Mouse (Mus musculus): ENCODE measurements at regions not wholly inside any gene's neighbourhood (a gene's known extent, or its start where the extent isn't known, plus 50 kb on each side); places are given as distances from the start of the nearest gene placed in this dataset.

- intact Hi-C loops (cut with DNase I): no loop called here
- DNase-seq: no peak
These were observed 359.2 kb upstream of the Gcfc2 start for GRCm38 (mm10) chr6:81564295-81564694.

DNA sequence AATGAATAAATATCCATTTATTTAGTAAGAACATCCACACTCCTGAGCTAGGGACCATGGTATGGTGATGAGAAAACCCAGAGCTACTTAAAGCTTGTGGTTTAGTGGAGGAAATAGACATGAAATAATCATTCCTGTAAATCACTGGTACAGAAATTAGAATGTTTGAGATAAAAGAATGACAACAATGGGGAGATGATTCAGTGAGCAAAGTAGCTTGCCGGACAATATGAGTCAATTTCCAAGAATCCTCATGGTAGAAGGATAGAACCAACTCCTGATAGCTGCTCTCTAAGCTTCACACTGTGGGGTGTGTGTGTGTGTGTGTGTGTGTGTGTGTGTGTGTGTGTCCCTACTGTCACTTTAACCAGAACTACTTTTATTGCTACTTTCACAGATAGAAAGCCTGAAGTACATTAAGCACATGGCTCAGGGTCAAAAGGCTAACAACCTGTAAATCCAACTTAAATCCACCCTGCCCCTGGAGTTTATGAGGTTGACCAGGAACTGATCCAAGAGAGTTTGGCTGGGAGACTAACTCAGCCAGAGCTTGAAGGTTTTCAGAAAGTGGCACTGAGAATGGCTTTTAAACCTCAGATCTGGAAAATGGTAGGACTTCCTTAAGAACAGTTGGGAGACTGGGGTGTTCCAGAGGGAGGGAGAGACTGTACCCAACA, 336.9 kb upstream of the Gcfc2 start:
- intact Hi-C loops (cut with DNase I): no loop called here
- no peak for DNase-seq

DNA sequence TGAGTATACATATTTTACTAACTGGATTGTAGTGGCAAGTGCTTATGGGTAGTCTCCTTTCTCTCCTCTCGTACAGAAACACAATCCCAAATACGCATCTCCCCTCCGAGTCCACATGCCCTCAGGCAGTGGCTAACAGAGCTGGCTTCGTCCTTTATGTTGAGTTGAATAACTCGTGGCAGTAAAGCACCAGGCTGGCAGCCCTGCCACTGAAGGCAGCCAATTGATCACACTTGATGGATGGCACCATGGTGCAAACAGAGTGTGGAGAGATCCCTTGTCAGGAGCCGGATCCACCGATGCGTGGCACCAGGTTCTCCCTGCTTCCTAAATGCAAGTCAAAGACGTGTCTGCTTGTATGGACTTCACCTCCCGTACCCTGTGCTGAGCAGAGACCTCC, 333.7 kb upstream of the Gcfc2 start:
- no peak for DNase-seq
- intact Hi-C loops (cut with DNase I): no loop called here

GRCm38 (mm10) chr6:81595926-81596325, 327.5 kb upstream of the Gcfc2 start:
- intact Hi-C loops (cut with DNase I): no loop called here
- no peak for DNase-seq

- intact Hi-C loops (cut with DNase I): no loop called here
- no peak for DNase-seq
These were observed 314.8 kb upstream of the Gcfc2 start for GRCm38 (mm10) chr6:81608637-81609036.

DNA sequence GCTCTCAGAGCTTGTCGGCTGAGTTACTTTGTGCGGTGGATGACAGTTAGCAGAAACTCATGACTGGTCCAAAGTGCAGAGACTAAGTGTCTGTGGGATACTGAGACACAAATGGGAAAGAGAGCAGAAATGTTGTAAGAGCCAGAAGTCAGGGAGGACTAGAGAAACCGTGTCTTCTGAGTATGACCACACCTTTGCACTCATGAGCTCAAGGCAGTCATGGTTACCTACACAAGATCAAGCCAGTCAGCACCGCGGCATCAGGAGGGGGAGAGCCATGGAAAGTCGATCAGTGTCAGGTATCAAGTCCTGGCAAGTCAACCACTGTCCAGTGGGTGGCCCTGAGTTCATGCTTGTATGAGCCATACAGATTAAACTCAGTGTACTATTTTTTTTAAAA, 311.5 kb upstream of the Gcfc2 start:
- intact Hi-C loops (cut with DNase I): no loop called here
- no peak for DNase-seq

GRCm38 (mm10) chr6:81618018-81618417, 305.5 kb upstream of the Gcfc2 start:
- intact Hi-C loops (cut with DNase I): no loop called here
- no peak for DNase-seq

DNA sequence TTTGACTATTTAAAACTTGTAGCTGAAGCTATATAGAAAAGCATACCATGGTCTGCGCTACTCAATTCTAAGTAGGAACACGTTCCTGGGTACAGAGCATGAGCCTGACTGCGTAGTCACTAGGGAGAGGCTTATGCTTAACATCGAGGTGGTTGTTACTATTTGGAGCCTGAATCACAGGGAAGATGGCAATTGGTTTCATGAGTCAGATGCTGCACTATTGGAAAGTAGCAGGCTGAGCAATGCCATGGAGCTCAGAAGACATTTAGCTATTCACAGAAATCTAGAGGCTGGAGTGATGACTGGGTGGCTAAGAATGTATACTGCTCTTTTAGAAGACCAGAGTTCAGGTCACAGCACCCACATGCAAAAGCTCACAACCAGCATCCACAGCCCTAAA, 302.4 kb upstream of the Gcfc2 start:
- DNase-seq: no peak
- intact Hi-C loops (cut with DNase I): no loop called here

DNA sequence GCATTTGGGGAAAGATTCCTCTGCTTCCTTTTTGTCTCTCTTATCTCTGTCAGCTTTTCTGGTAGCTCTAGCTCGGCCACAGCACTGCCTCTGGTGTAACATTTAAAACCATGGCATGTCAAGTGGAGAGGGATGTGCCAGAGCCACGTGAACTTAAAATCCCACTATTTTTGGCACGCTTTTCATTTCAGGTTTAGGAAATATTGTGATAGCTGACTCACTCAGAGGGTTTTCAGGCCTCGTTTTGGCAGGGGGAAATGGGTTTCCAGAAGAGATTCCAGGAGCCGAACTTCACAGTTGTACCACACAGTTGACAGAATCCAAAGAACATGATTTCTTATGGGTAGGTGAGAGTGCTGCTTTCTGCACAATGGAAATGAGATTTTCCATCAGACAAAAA, 300.8 kb upstream of the Gcfc2 start:
- DNase-seq: no peak
- intact Hi-C loops (cut with DNase I): no loop called here

- intact Hi-C loops (cut with DNase I): no loop called here
- DNase-seq: no peak
These were observed 298.5 kb upstream of the Gcfc2 start for GRCm38 (mm10) chr6:81625016-81625415.

GRCm38 (mm10) chr6:81633586-81633985, 289.9 kb upstream of the Gcfc2 start:
- DNase-seq: no peak
- intact Hi-C loops (cut with DNase I): no loop called here

DNA sequence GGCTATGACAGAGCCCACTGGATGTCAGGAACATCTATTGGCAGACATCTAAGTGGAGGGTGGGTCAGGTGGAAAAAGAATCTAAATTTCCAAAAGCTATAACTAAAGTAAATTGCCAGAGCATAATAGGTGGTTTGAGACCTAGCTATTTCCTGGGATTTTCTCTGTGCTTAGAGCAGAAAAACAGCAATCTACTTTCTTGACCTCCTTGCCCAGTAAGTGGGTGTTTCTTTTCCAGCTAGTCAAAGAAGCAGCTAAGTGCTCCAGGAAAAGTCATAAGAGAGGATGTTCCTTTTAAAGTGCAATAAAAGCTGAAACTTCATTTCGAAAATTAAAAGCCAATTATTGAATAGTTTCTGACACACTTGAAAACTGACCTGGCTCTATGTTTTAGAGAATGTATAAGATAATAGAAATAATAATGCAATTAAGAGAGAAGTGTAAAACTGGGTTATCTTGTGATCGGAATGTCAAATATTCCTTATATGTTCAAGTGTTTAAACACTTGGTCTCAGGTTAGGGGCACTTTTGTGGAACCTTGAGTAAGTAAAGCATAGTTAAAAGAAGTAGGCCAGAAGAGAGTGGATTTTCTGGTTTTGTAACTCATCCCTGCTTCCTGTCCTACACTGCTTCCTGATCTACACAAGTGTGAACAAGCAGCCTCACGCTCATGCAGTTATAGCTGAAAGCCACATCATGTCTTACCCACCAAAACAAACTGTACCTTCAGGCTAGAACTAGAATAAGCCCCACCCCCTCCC, 275.7 kb upstream of the Gcfc2 start:
- intact Hi-C loops (cut with DNase I): no loop called here
- DNase-seq: no peak

GRCm38 (mm10) chr6:81651856-81652255, 271.6 kb upstream of the Gcfc2 start:
- no peak for DNase-seq
- intact Hi-C loops (cut with DNase I): no loop called here

- intact Hi-C loops (cut with DNase I): no loop called here
- DNase-seq: no peak
These were observed 268.3 kb upstream of the Gcfc2 start for GRCm38 (mm10) chr6:81655205-81655604.

GRCm38 (mm10) chr6:81660478-81661395, 262.7 kb upstream of the Gcfc2 start:
- peak; percentile 31 for DNase-seq
- intact Hi-C loops (cut with DNase I): no loop called here

GRCm38 (mm10) chr6:81668944-81669343, 254.5 kb upstream of the Gcfc2 start:
- no peak for DNase-seq
- intact Hi-C loops (cut with DNase I): no loop called here

DNA sequence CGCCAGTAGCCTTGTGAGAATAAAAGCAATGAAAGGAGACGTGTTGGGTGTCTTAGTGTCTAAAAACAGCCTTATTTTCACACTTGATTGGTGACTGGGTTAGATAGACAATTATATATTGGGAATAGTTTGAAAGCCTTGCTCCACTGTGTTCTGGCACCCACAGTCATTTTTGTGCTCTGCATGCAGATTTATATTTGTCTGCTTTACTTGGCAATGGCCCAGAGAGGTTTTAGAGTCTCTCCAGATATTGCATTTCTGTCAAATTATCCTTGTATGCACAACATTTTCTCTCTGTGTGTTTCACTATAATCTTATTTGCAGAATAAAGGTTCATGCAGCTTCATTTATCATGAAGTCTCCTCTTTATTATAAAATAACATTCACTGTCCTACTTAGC, 250.2 kb upstream of the Gcfc2 start:
- intact Hi-C loops (cut with DNase I): no loop called here
- no peak for DNase-seq

DNA sequence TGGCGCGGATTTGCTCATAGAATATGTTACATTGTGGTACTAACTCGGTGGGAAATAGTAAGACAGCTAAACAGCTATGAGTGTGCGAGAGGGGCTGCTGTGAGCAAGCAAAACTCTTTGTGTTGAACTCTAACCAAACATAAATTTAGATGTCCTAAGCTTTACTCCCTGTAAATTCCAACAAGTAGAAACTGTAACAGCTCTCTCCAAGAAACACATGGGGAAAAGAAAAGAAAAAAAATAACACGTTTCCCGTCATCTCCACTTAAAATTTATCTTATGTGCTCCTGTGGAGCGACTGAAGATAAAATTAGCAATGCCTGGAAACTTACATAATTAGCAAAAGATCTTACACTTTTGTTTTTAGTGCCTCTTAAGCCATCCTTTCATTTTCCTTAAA, 226.2 kb upstream of the Gcfc2 start:
- DNase-seq: no peak
- intact Hi-C loops (cut with DNase I): no loop called here

DNA sequence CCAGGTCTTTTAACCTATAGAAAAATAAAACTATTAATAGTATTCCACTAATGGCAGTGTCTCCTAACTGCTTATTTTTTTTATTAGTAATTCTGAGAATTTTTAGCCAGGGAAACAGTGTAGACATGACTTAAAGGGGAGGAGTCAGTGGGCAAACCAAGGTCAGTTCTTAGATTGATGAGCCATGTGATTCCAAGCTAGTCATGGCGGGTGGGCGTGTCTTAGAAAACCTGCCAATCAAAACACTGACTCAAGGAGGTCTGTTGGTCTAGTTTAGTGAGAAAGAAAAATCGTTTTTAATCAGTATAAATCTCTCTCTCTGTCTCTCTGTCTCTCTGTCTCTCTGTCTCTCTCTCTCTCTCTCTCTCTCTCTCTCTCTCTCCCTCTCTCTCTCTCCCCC, 225.3 kb upstream of the Gcfc2 start:
- intact Hi-C loops (cut with DNase I): no loop called here
- DNase-seq: no peak

- DNase-seq: no peak
- intact Hi-C loops (cut with DNase I): no loop called here
These were observed 208.6 kb upstream of the Gcfc2 start for GRCm38 (mm10) chr6:81714867-81715266.

GRCm38 (mm10) chr6:81716371-81716770, 207.1 kb upstream of the Gcfc2 start:
- intact Hi-C loops (cut with DNase I): no loop called here
- DNase-seq: peak in 1 of 2 experiments; percentile 6
